Mouse (Mus musculus) stomach, embryonic 14.5 days (tissue): ENCODE measurements around the gene Itga4. TPM values are rescaled to one million over a fixed set of nuclear protein-coding genes. Genes with fewer than 3 reads are reported as not detected.

Experiments
- ATAC-seq: fragments of 200-750 bp; cut with Nextera tagmentation; 2 replicates; pipeline ENCODE4 v1.8.0; 2017; ENCODE audit warnings: low read depth, moderate TSS enrichment; ENCODE audit not compliant: insufficient number of reproducible peaks, insufficient read depth, low FRiP score
- H3K27ac ChIP-seq: fragments of 300-500 bp; sonication (generic); 2 replicates; pipeline ENCODE4 v1.5.1; 2014; ENCODE audit warnings: mild to moderate bottlenecking, low read length, moderate library complexity, mixed read lengths
- H3K27me3 ChIP-seq: fragments of 300-500 bp; sonication (generic); 2 replicates; pipeline ENCODE4 v1.6.1; 2014; ENCODE audit warnings: low read length, control low read depth, mixed read lengths; ENCODE audit not compliant: control insufficient read depth, insufficient read depth
- H3K36me3 ChIP-seq: fragments of 300-500 bp; sonication (generic); 2 replicates; pipeline ENCODE4 v1.6.1; 2014; ENCODE audit warnings: mild to moderate bottlenecking, control low read depth, low read length, moderate library complexity, mixed read lengths; ENCODE audit not compliant: control insufficient read depth, insufficient read depth
- H3K4me1 ChIP-seq: fragments of 300-500 bp; sonication (generic); 2 replicates; pipeline ENCODE4 v1.6.1; 2014; ENCODE audit warnings: low read length, control low read depth, mixed read lengths; ENCODE audit not compliant: control insufficient read depth, insufficient read depth
- H3K4me2 ChIP-seq: fragments of 300-500 bp; sonication (generic); replicated peaks from 2 replicates; pipeline ENCODE4 v1.6.1; 2014; ENCODE audit warnings: low read depth, low read length, control low read depth
- H3K4me3 ChIP-seq: fragments of 300-500 bp; sonication (generic); 2 replicates; pipeline ENCODE4 v1.5.1; 2014; ENCODE audit warnings: low read depth, low read length, control low read depth
- H3K9ac ChIP-seq: fragments of 300-500 bp; sonication (generic); replicated peaks from 2 replicates; pipeline ENCODE4 v1.6.1; 2014; ENCODE audit warnings: low read depth, mild to moderate bottlenecking, control low read depth, low read length, moderate library complexity, mixed read lengths
- H3K9me3 ChIP-seq: fragments of 300-500 bp; sonication (generic); 2 replicates; pipeline ENCODE4 v1.6.1; 2016; ENCODE audit warnings: low read depth, low read length, control low read depth; ENCODE audit not compliant: control insufficient read depth
- WGBS: fragments of 180-500 bp; shearing (Covaris S2); extraction: QIAGEN DNeasy Blood & Tissue Kit; methylation state at CpG from one replicate; pipeline ENCODE4 v1.1.7; 2014; 5-methylcytosine and 5-hydroxymethylcytosine counted together
- polyA plus RNA-seq: library from polyadenylated mRNA; unstranded; fragments of >200 nt; fragmentation: Nextera tagmentation; extraction: Ambion mirVana; gene quantifications from 2 replicates; pipeline ENCODE4 v1.2.1, GENCODE M21; 2014

Itga4 gene
- polyA plus RNA-seq, 1 experiment from 2014 or later = 5.8 TPM

GRCm38 (mm10) chr2:79379087-79380041 is 124.1 kb downstream of the Itga4 start:
- Histone ChIP-seq H3K4me1 (no peaks in the 10 kb centered on the region), H3K4me2 (peak overlapping the region; percentile 20), H3K27ac (peak overlapping the region; percentile 48; the same call in 1 of the 2 replicates), H3K36me3 (no peaks in the 10 kb centered on the region), H3K9ac (no peak overlapping the region), H3K4me3 (no peak overlapping the region), H3K27me3 (no peaks in the 10 kb centered on the region), H3K9me3 (no peaks in the 10 kb centered on the region)
- WGBS = 39% methylated on average over 12 of the region's 12 CpGs
- peak; percentile 72; the same call in 1 of the 2 replicates for ATAC-seq

Other genes starting within 250 kb of the Itga4 start
- 0.09 and 0.56 TPM in 2 replicates for gene Neurod1, start 201.3 kb downstream of the Itga4 start, polyA plus RNA-seq
- gene Cerkl, start 201.4 kb downstream of the Itga4 start, polyA plus RNA-seq = 0.50 and 1.4 TPM in 2 replicates